Mouse (Mus musculus) T-cell, adult 2 months (primary cell): Measurements from ENCODE around the gene Timm8a1.

Experiments
- DNase-seq: peaks from one replicate; pipeline ENCODE4 v3.0.0; 2022; ENCODE audit warnings: low spot score

Timm8a1 gene

GRCm38 (mm10) chrX:134525260-134525659 is 16.4 kb downstream of the Timm8a1 start:
- no peak for DNase-seq

DNA sequence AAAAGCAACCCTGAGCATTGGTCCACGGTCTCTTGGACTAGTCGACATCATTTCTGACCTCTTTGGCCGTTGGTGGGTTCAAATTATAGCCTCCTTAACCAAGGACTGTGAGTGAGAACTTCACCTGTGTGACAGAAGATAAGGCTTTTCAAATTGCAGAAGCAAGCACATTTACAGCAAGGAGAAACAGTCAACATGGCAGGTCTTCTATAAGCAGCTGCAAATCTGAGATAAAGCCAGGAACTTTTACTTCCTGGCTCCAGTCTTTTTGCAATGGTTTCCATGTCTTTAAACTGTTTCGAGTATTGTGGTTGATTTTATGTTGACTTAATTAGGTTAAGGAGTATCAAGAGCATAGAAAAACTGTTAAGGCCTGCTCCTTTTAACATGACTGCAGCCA is 17.9 kb downstream of the Timm8a1 start:
- DNase-seq = no peak

DNA sequence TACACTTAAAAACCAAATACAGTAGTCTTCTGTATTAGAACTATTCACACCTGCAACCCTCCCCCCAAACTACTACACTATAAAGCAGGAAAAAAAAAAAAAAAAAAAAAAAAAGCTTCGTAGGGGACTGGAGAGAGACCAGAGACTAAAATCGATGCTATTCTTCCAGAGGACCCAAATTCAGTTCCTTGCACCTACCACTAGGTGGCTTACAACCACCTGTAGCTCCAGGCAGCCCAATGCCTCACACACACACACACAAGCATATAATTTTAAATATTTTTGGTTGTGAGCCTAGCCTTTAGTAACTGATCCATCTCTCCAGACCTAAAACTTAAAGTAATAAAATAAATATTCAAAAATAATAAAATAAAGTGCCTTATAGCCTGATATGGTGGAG is 32.2 kb downstream of the Timm8a1 start:
- no peak for DNase-seq

GRCm38 (mm10) chrX:134507977-134508376 is 33.7 kb downstream of the Timm8a1 start:
- DNase-seq = no peak

DNA sequence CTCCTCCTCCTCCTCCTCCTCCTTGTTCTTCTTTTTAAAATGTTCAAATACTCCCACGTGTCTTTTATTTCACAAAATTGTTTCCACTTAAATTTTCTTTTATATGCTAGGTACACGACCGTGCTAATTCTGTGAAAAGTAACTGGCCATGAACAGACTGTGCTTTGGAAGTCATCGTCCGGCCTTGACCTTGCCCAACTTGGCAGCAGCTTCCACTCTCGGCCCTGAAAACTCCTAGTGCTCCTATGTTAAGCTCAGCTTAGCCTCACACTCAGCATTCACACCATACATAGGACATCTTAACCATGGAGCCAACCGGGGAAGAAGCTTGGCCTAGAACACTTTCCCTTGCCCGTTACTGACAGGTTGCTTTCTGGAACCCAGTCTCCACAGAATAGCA is 41.0 kb downstream of the Timm8a1 start:
- DNase-seq = no peak
